Mouse (Mus musculus) naive thymus-derived CD4-positive, alpha-beta T cell, adult 2 months (primary cell): ENCODE measurements around the gene Ttc7.

Experiments
- DNase-seq: peaks from one replicate; pipeline ENCODE4 v3.0.0-alpha.2; 2011; ENCODE audit warnings: low read depth

Ttc7 gene

DNA sequence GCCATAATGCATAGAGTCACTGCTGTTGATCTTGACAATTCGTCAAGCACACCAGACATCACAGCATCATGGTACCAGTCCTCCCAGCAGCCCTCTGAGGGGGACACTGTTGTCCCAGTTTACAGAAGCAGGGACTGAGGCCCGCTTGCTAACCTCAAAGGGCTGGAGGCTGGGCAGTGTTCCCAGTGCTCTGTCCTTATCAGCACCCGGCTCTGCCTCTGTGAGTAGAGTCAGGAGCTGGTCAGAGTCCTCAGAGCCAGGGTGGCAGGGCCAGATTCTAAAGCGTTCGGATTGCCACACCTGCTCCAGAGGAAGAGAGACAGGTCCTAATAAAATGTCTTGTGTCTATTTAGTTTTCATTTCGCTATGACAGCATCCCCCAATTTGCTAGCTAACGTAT, 55.0 kb downstream of the Ttc7 start:
- DNase-seq, result no peak

- DNase-seq, result no peak
These were observed 56.4 kb downstream of the Ttc7 start for GRCm38 (mm10) chr17:87339122-87339521.

DNA sequence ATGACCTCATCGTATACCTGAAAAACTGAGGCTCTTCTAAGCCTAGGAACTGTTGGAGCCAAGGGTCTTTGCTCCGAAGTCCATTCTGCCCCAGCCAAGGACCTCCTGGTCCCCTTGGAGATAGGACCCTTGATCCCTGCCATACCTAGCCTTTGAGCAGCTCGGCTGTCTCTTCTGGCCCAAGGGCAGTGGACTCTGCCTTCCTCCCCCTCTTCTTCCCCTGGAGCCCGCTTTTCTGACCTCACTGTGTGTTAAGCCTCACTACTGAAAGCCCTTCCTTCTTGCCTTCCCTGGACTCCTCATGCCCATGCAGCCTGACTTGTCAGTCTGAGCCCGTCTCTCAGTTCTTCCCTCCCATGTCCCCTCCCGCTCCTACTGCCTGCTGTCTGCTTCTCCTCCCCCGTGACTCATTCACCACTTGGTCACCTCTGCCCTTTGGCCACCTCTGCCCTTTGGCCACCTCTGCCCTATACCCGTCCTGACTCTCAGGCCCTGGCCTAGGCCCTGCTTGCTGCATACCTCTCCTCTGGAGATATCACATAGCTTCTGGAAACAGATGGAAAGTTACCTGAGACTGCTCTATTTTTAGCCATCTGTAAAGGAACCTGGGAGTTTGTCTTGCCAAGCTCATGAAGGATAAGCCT, 60.5 kb downstream of the Ttc7 start:
- DNase-seq, result no peak

- peak; percentile 69 for DNase-seq
These were observed 62.0 kb downstream of the Ttc7 start for GRCm38 (mm10) chr17:87344441-87345251.

DNA sequence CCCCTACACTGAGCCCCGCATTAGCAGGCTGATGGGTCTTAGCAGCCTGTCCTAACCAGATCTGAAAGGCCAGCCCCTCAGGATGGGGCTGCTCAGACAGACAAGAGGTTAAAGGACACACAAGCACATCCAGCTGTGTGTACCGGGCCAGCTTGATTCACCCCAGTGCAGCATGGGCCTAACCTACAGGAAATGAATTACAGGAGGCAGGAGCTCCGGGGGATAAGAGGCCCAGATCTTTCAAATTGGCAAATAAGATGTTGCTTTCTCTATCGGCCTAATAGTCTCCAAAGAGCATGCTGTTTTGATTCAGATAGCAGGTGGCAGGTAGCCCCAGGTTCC, 62.5 kb downstream of the Ttc7 start:
- peak; percentile 30 for DNase-seq

- no peak for DNase-seq
These were observed 65.7 kb downstream of the Ttc7 start for GRCm38 (mm10) chr17:87348353-87348752.

GRCm38 (mm10) chr17:87349069-87349468, 66.4 kb downstream of the Ttc7 start:
- no peak for DNase-seq

DNA sequence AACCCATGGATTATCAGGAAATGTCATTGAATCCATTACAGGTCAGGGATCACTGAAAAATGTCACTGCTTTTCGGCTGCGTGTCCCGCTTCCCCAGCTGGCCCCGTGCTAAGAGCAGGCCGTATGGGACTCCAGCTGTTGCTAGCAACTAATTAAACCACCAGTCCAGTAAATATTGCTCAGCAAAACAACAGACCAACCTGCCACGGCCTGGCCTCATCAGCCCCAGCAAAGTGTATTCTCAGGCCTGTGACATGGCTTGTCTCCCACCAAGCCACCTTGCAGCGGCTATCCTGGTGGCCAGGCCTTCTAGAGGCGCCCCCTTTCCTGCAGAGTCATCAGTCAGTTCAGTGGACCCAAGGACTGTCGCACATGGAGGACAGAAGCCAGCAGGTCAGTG, 66.9 kb downstream of the Ttc7 start:
- DNase-seq, result no peak

DNA sequence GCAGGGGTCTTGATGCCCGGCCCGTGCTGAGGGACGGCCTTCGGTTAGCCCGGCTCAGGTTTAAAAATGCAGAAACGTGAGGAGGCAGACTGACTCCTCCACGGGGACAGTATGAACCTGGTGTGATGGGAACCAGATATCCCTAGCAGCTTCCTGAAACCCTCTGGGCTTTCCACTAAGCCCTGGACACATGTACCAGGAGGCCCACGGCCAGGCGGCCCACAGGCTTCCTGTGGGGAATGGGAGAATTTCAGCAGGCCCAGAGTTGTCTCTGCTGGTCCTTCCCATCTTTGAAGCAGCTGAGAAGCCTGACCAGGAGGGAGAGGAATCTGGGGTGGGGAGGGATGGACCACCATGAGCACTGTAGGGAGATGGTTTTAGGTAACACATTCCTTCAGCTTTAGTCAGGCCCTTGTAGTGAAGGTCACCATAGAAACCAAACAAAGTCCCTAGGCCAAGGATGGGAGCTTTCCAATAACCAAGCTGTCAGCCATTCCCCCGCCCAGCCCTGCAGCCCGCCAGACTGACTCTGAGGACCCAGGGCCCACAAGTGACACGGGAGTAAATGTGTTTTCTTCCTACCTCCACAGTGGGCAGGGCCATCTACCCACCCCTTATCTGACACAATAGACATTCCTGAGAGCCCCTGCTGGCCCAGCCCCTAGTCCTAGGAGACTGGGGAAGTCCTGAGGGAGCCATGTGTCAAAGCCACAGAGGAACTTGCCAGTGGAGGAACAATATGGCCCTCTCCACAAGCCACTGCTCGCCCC, 68.0 kb downstream of the Ttc7 start:
- no peak for DNase-seq

DNA sequence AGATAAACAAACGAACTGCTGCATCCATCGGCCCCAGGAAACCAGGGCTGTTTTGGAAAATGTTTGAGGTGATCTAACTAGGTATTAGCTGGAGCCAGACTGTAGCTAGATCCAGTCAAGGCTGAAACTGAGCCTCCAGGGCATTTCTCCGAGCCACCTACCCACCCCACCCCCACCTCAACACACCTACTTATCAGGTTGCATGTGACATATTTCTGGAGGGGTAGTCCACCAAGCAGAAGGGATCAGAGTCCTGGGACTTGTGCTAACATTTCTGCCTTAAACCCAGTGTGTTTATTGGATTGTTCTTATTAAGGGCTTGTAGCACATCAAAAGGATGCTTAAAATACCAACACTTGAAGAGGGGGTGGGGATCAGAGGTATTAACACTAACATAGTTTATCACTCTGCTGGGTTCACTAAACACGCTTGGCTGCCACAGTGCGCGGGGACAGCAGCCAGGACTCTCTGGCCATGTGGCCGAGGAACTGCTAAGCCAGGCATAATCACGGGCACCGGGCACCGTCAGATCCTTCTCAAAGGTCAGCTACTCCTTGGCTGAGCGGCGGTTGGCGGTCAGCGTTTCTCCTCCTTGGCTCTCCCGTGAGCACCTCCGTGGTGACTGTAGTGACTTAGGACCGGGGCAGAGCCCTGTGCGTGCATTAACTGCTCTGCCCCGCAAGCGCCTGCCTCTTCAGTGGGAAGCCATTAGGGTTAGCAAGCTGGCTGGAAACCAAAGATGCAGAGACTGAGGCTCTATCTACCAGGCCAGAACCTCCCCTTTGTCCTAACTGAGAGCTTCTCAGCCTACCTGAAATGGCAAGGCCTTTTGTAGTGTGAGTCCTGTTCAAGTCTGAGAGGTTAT, 68.8 kb downstream of the Ttc7 start:
- DNase-seq, result no peak

DNA sequence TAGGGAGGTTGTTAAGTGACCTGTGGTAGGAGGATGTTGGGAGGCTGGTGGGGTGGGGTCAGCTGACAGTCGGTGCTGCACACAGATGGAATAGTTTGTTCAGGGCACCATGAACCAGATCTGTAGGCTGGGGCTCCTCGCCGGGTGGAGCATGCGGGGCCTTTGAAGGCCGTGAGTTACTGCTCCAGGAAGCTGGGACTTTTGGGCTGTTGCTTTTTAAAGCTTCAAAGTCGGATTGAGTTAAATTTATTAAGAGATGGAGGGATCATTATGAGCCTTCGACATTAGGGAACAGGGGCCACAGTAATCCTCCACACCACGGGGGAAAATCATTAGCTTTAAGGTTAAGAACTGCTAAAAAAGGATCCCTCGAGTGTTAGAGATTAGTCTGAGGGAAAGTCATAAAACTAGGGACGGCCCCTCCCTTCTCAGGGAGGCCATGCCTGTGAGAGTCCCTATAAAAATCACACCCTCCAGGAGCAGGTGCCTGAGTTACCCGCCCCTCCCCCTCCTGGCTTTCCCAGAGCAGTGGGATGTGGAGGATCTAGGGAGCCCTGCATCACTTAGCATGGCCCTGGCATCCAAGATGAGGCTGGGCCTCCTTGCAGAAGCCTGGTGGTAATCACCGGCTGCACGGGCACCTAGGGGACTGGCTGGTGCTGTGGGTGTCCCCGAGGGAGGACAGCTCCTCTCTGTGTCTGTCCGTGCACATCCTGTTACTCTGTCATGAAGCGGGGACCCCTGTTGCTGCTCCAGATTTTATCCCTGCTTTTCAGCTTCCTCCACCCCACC, 69.6 kb downstream of the Ttc7 start:
- DNase-seq, result no peak

DNA sequence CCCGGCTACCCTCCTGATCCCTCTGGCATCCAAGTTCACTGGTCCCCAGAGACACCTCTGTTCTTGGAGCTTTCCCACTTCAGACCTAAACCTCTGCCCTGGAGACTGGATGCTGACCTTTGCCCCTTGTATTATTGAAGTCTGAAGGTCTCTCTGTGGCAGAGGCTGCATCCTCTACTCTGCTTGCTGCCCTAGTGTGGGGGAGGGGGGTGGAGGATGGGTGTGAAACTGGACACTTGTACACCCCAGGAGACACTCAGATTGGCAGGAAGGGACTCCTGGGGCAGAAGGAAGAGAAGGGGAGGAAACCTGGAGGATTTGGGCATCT, 70.2 kb downstream of the Ttc7 start:
- no peak for DNase-seq

- no peak for DNase-seq
These were observed 71.1 kb downstream of the Ttc7 start for GRCm38 (mm10) chr17:87353745-87354320.

DNA sequence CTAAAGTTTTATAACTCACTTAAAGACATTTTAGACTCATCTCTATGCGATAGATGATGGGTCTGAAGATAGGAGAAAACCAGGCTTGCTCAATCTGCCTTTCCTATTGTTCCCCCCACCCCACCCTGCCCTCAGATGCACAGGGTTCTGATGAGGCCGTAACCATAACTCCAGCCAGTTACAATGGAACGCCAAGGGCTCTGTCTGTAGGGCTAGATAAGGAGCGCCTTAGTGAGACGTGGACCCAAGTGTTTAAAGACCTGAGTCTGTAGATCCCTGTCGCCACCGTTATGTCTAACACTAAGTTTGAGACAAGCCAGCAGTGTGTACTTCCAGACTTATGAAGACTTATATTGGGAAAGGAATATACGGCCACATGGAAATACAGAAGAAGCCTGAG, 72.8 kb downstream of the Ttc7 start:
- DNase-seq, result no peak

- DNase-seq, result no peak
These were observed 73.6 kb downstream of the Ttc7 start for GRCm38 (mm10) chr17:87356261-87356660.

DNA sequence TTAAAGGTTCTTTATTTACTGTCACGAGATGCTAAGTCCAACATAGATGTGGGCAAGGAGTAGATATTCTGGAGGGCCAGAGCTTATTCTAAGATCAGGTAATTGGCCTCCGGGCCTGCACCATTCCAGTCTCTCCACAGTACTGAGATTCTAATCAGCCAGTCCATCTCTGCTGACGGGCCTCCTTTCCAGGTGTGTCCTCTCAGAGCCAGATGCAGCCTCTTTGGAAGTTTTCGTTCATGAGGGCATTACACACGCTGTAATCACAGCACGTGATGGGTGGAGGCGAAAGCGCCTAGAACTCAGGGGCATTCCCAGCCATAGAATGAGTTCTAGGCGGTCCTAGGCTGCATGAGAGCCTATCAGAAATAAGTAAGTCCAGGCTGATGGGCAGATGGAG, 74.8 kb downstream of the Ttc7 start:
- DNase-seq, result no peak

GRCm38 (mm10) chr17:87361132-87361531, 78.4 kb downstream of the Ttc7 start:
- no peak for DNase-seq

DNA sequence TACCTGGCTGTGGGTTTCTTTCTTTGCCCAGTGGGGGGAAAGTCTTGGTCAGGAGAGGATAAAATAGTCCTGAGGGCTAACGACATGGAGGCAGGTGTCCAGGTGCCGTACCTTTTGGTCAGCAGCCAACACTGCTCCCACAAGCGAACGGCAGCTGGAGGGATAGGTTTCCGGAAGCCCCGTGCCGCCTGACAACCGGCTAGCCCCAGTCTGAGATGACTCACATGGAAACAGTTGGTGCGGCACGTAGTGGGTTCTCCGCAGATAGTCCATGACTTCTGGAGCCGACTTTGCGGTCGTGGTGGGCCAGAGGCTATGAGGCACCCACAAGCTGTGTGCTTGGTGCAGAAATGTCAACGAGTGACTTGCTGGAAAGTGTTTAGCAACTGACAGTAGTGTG, 81.4 kb downstream of the Ttc7 start:
- DNase-seq, result no peak

DNA sequence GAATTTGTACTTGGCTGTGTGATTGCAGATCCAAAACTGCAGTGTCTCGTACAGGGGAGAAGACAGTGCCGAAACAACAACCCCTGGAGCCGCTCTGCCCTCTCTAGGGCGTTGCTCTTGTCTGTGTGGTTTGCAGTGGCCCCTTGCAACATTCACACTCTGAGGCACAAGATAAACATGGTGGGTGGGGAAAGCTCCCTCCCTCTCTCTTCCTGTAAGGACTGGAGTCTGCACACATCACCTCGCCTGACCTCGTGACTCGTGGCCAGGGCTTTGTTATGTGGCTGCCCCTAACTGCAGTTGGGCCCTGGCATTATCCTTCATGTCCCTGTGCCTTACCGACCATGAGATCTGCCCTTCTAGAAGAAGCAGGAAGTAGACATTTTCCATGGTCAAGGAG, 82.6 kb downstream of the Ttc7 start:
- DNase-seq, result no peak

DNA sequence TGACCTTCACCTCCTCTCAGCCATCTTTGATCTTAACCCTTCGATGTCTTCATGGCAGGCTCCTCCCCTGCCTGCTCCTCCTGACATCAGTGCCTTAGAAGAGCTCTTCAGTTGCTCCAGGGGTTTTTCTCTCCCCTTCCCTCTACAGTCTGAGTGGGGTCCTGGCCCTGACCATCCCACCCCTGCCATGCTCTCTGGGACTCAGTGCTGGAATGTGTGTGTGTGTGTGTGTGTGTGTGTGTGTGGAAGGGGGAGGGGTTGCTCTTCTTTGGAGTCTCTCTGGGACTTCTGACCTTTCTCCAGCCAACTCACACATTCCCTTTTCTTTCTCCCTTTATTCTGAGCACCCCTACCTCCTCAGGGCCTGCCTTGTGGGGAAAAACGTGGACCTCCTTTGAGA, 83.8 kb downstream of the Ttc7 start:
- DNase-seq, result no peak

DNA sequence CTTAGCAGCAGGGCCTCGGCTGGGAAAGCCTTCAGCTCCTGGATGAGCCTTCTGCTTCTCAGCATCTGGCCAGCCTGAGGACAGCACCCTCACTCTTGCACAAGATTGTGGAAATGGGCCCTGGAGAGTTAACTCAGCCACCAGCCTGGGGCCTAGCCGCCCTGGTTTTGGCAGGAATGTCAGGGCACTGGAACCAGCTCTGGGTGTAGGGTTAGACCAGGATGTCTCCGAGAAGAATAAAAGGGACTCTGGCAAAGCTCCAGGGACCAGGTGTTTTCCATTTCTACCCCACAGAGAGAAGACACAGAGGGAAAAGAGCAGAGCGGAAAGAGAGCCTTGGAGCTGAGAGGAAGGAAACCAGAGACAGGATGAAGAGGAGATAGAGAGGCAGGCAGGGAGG, 84.5 kb downstream of the Ttc7 start:
- no peak for DNase-seq
